Mouse (Mus musculus) thymus, adult 2 months (tissue): ENCODE measurements around the gene Gck.

Experiments used
- CTCF ChIP-seq: fragments of 200-500 bp; IDR thresholded peaks from 2 replicates; pipeline ENCODE4 v1.5.1; 2012; ENCODE audit warnings: mild to moderate bottlenecking, control low read depth, low read length, moderate library complexity, borderline replicate concordance; ENCODE audit not compliant: control insufficient read depth, poor library complexity, insufficient read depth; ENCODE audit errors: extremely low read depth
- POLR2A ChIP-seq: fragments of 200-500 bp; IDR thresholded peaks from 2 replicates; pipeline ENCODE4 v1.6.1; 2012; ENCODE audit warnings: mild to moderate bottlenecking, low read length, control low read depth, moderate library complexity; ENCODE audit not compliant: control insufficient read depth, poor library complexity, insufficient read depth; ENCODE audit errors: extremely low read depth

GRCm38 (mm10) chr11:5916178-5916548, 33.7 kb downstream of the Gck start:
- TF ChIP-seq CTCF (no peak), POLR2A (no peak)
